ENCODE assay signal across 14 mouse cellular contexts in genomic region chr8:84766422-84766821, GRCm38 (mm10). TPM values are rescaled to one million over a fixed set of nuclear protein-coding genes. Genes with fewer than 3 reads are reported as not detected.
DNase-seq lines count a peak whose midpoint lies in the region; ATAC-seq lines count a peak whose summit lies in the region.
"Had no signal": no experiment of that assay in that cellular context is flagged by ENCODE, and none has a peak within 500 bp of the region (broad histone marks: within the 10 kb centered on the region; RNA-seq: fewer than 3 reads in every experiment).

No protein-coding gene starts in this region.

- H3K4me3 ChIP-seq in lung, embryonic 16.5 days (ENCODE audit: low read length) = no peak overlapping the region
- peak overlapping the region; percentile 43 for H3K4me3 ChIP-seq in forebrain, embryonic 15.5 days
- no peak overlapping the region for H3K4me3 ChIP-seq in neural tube, embryonic 14.5 days (ENCODE audit: low read depth, low read length)
- H3K4me3 ChIP-seq: heart, embryonic 15.5 days had no signal

- H3K36me3 ChIP-seq in lung, embryonic 16.5 days (ENCODE audit: control insufficient read depth, insufficient read depth, low read length) = peaks cover 16% of the 10 kb centered on the region
- no peaks in the 10 kb centered on the region for H3K36me3 ChIP-seq in forebrain, embryonic 15.5 days
- no peaks in the 10 kb centered on the region; the same call in 1 of the 2 replicates for H3K36me3 ChIP-seq in neural tube, embryonic 14.5 days (ENCODE audit: control insufficient read depth, insufficient read depth, low read length)
- H3K36me3 ChIP-seq: heart, embryonic 15.5 days had no signal

- WGBS in lung, embryonic 16.5 days = 57% methylated on average over 9 of the region's 9 CpGs
- 42% methylated on average over 9 of the region's 9 CpGs for WGBS in forebrain, embryonic 15.5 days
- WGBS in neural tube, embryonic 14.5 days = 35% methylated on average over 9 of the region's 9 CpGs

- H3K9ac ChIP-seq in lung, embryonic 16.5 days (ENCODE audit: low read length) = peak overlapping the region; percentile 39; the same call in 1 of the 2 replicates
- peak overlapping the region; percentile 81 for H3K9ac ChIP-seq in forebrain, embryonic 15.5 days (replicated peaks)
- 0 out of 2 replicates have a peak overlapping the region, but pooled peaks have one; percentile 26 for H3K9ac ChIP-seq in neural tube, embryonic 14.5 days (replicated peaks; ENCODE audit: low read depth, low read length)
- H3K9ac ChIP-seq: heart, embryonic 15.5 days had no signal

- ATAC-seq in lung, embryonic 16.5 days (ENCODE audit: low read depth) = no peak
- ATAC-seq in forebrain, embryonic 15.5 days (replicated peaks) = no peak
- ATAC-seq in neural tube, embryonic 14.5 days (ENCODE audit: low read depth) = no peak; the same call in 1 of the 2 replicates
- ATAC-seq: CD4-positive, CD25-positive, alpha-beta regulatory T cell, adult 4 months had no signal

- no peak overlapping the region for H3K4me2 ChIP-seq in lung, embryonic 16.5 days (ENCODE audit: low read depth, low read length)
- peak overlapping the region; percentile 70 for H3K4me2 ChIP-seq in forebrain, embryonic 15.5 days (replicated peaks)
- peak overlapping the region; percentile 24; the same call in 1 of the 2 replicates for H3K4me2 ChIP-seq in neural tube, embryonic 14.5 days (ENCODE audit: low read depth, low read length)
- H3K4me2 ChIP-seq: heart, embryonic 15.5 days had no signal

- H3K9me3 ChIP-seq in lung, embryonic 16.5 days (ENCODE audit: control insufficient read depth, low read length) = no peaks in the 10 kb centered on the region
- H3K9me3 ChIP-seq in forebrain, embryonic 15.5 days = no peaks in the 10 kb centered on the region
- H3K9me3 ChIP-seq in neural tube, embryonic 14.5 days (ENCODE audit: control insufficient read depth, low read length) = no peaks in the 10 kb centered on the region
- H3K9me3 ChIP-seq: heart, embryonic 15.5 days had no signal

- intact Hi-C loops in heart, postnatal 14 days (cut with DNase I) = no loop called here

- peaks cover 32% of the 10 kb centered on the region for H3K4me1 ChIP-seq in lung, embryonic 16.5 days (replicated peaks; ENCODE audit: control insufficient read depth, insufficient read depth, low read length)
- H3K4me1 ChIP-seq in forebrain, embryonic 15.5 days = peaks cover 86% of the 10 kb centered on the region
- H3K4me1 ChIP-seq in neural tube, embryonic 14.5 days (ENCODE audit: control insufficient read depth, insufficient read depth, low read length) = peaks cover 20% of the 10 kb centered on the region

- no peak overlapping the region for H3K27ac ChIP-seq in lung, embryonic 16.5 days (ENCODE audit: low read length)
- H3K27ac ChIP-seq in forebrain, embryonic 15.5 days (replicated peaks) = peak overlapping the region; percentile 97
- H3K27ac ChIP-seq in neural tube, embryonic 14.5 days (ENCODE audit: low read depth, low read length) = peak overlapping the region; percentile 8; the same call in 1 of the 2 replicates
- H3K27ac ChIP-seq: heart, embryonic 15.5 days; macrophage had no signal

- peak; percentile 61 to 63 for DNase-seq in heart, adult 18-20 months
- no peak for DNase-seq in heart, postnatal 14 days
- DNase-seq in lung, postnatal 10 days = no peak
- no peak for DNase-seq in urinary bladder, adult 18-20 months (ENCODE audit: low spot score in 2 of 2)
- DNase-seq in kidney, postnatal 4 days = no peak
- DNase-seq: adrenal gland, postnatal 36 days; thymus, adult 2 months had no signal

- no peaks in the 10 kb centered on the region for H3K27me3 ChIP-seq in lung, embryonic 16.5 days (ENCODE audit: control insufficient read depth, insufficient read depth, low read depth, low read length)
- H3K27me3 ChIP-seq in forebrain, embryonic 15.5 days = no peaks in the 10 kb centered on the region
- H3K27me3 ChIP-seq in neural tube, embryonic 14.5 days (ENCODE audit: control insufficient read depth, insufficient read depth, low read length) = peaks cover 19% of the 10 kb centered on the region

RNA-seq across cellular contexts. Expression of gene Nfix, which starts 33.7 kb away (rescaled TPM):
- 100 to 1,000 TPM; 250 to 260 TPM for total RNA-seq in heart, adult 18-20 months (2021)
- total RNA-seq in heart, postnatal 14 days (2021) = 100 to 1,000 TPM; 276 to 280 TPM
- polyA plus RNA-seq in lung, embryonic 16.5 days (2015; fragmentation: Nextera tagmentation; extraction: Ambion mirVana) = 43.9 and 44.6 TPM in 2 replicates
- polyA plus RNA-seq in forebrain, embryonic 15.5 days (2015; fragmentation: Nextera tagmentation; extraction: Ambion mirVana) = 413 and 445 TPM in 2 replicates
- 68.2 and 91.5 TPM in 2 replicates for polyA plus RNA-seq in neural tube, embryonic 14.5 days (2014; fragmentation: Nextera tagmentation; extraction: Ambion mirVana)

RNA-seq across cellular contexts. Expression of gene G430095P16Rik, which starts 43.6 kb away (rescaled TPM):
- total RNA-seq in heart, adult 18-20 months (2021) = under 1 TPM; 0.40 to 0.69 TPM
- under 1 TPM; 0.54 to 0.69 TPM for total RNA-seq in heart, postnatal 14 days (2021)
- polyA plus RNA-seq in lung, embryonic 16.5 days (2015; fragmentation: Nextera tagmentation; extraction: Ambion mirVana) = 3.1 and 3.7 TPM in 2 replicates
- 2.7 TPM in 2 replicates for polyA plus RNA-seq in forebrain, embryonic 15.5 days (2015; fragmentation: Nextera tagmentation; extraction: Ambion mirVana)
- 0.76 and 1.8 TPM in 2 replicates for polyA plus RNA-seq in neural tube, embryonic 14.5 days (2014; fragmentation: Nextera tagmentation; extraction: Ambion mirVana)
- total RNA-seq: left cerebral cortex, adult 18-20 months had no signal
- polyA plus RNA-seq: macrophage had no signal

RNA-seq across cellular contexts. Expression of gene Dand5, which starts 56.2 kb away (rescaled TPM):
- 10 to 100 TPM; 10.0 to 13.2 TPM for total RNA-seq in heart, adult 18-20 months (2021)
- total RNA-seq in heart, postnatal 14 days (2021) = 1 to 10 TPM; 6.1 to 6.4 TPM
- 6.3 and 6.5 TPM in 2 replicates for polyA plus RNA-seq in lung, embryonic 16.5 days (2015; fragmentation: Nextera tagmentation; extraction: Ambion mirVana)
- 8.1 and 8.9 TPM in 2 replicates for polyA plus RNA-seq in forebrain, embryonic 15.5 days (2015; fragmentation: Nextera tagmentation; extraction: Ambion mirVana)
- polyA plus RNA-seq in neural tube, embryonic 14.5 days (2014; fragmentation: Nextera tagmentation; extraction: Ambion mirVana) = 12.3 and 16.9 TPM in 2 replicates

Comparison
In these comparisons a context has a peak if more than half of its experiments do, and no peak if none do; other contexts are left out.
1. DNase-seq: peak in heart, adult 18-20 months (2 of 2); none in heart, postnatal 14 days (0 of 2), lung, postnatal 10 days (single experiment), urinary bladder, adult 18-20 months (0 of 2) and kidney, postnatal 4 days (0 of 2).
2. H3K9ac ChIP-seq: peak in every context shown above with its lines; median percentile 81 in forebrain, embryonic 15.5 days; 39 in lung, embryonic 16.5 days; 26 in neural tube, embryonic 14.5 days.